In genomic region chr7:124258419-124258818, GRCm38 (mm10) we compare ENCODE assay signal across 21 mouse cellular contexts.
DNase-seq lines count a peak whose midpoint lies in the region; ATAC-seq and TF ChIP-seq lines count a peak whose summit lies in the region.
"Had no signal": no experiment of that assay in that cellular context is flagged by ENCODE, and none has a peak within 500 bp of the region (broad histone marks: within the 10 kb centered on the region; RNA-seq: fewer than 3 reads in every experiment).

No protein-coding gene starts in this region.

- TF ChIP-seq CTCF in hindbrain, postnatal 0 days (IDR thresholded peaks at IDR 0.05; ENCODE audit: low read depth), result no peak
- TF ChIP-seq CTCF in lung, postnatal 0 days (IDR thresholded peaks at IDR 0.05), result no peak
- TF ChIP-seq CTCF in cerebellum, adult 2 months (IDR thresholded peaks at IDR 0.05; ENCODE audit: borderline replicate concordance, insufficient read depth, low read depth, low read length), result no peak

- H3K9ac ChIP-seq in hindbrain, embryonic 11.5 days (ENCODE audit: low read depth, low read length), result no peak overlapping the region
- no peak overlapping the region for H3K9ac ChIP-seq in hindbrain, postnatal 0 days (replicated peaks; ENCODE audit: low read length)
- H3K9ac ChIP-seq in lung, postnatal 0 days (replicated peaks; ENCODE audit: low read depth), result no peak overlapping the region
- no peak overlapping the region for H3K9ac ChIP-seq in intestine, embryonic 15.5 days
- H3K9ac ChIP-seq: hindbrain, embryonic 12.5 days; lung, embryonic 15.5 days; midbrain, embryonic 15.5 days had no signal

- peak; percentile 9 for DNase-seq in embryo, embryonic 11 days
- DNase-seq in embryo, embryonic 9.5 days (ENCODE audit: extremely low spot score), result no peak
- DNase-seq in hindbrain, embryonic 11.5 days (ENCODE audit: low spot score), result peak; percentile 12
- no peak for DNase-seq in hindbrain, postnatal 0 days (ENCODE audit: low spot score)
- DNase-seq in lung, postnatal 0 days (ENCODE audit: low spot score), result peak; percentile 9
- no peak for DNase-seq in lung, postnatal 25 days (ENCODE audit: low spot score)
- no peak for DNase-seq in cerebellum, adult 2 months
- DNase-seq: adrenal gland, adult 8-10 months; cerebellum, adult 9-10 months; kidney, postnatal 25 days; right cerebral cortex, postnatal 25 days; thymus, postnatal 4 days had no signal

- H3K9me3 ChIP-seq in hindbrain, embryonic 11.5 days (ENCODE audit: control insufficient read depth, low read length), result no peaks in the 10 kb centered on the region
- H3K9me3 ChIP-seq in hindbrain, postnatal 0 days (ENCODE audit: low read length), result no peaks in the 10 kb centered on the region
- H3K9me3 ChIP-seq in lung, postnatal 0 days (ENCODE audit: low read length), result no peaks in the 10 kb centered on the region
- H3K9me3 ChIP-seq in intestine, embryonic 15.5 days, result no peaks in the 10 kb centered on the region
- H3K9me3 ChIP-seq: forebrain, embryonic 10.5 days; hindbrain, embryonic 12.5 days; lung, embryonic 15.5 days; midbrain, embryonic 15.5 days had no signal

- no peak for ATAC-seq in hindbrain, embryonic 11.5 days (ENCODE audit: low FRiP score)
- ATAC-seq in hindbrain, postnatal 0 days, result no peak
- no peak for ATAC-seq in lung, postnatal 0 days
- no peak for ATAC-seq in intestine, embryonic 15.5 days
- ATAC-seq: CD4-positive, CD25-positive, alpha-beta regulatory T cell, adult 4 months; midbrain, embryonic 15.5 days; Patski had no signal

- TF ChIP-seq POLR2A in cerebellum, adult 2 months (IDR thresholded peaks at IDR 0.05; ENCODE audit: borderline replicate concordance, insufficient read depth, low read length), result no peak

- no peaks in the 10 kb centered on the region for H3K27me3 ChIP-seq in hindbrain, embryonic 11.5 days (ENCODE audit: control insufficient read depth, insufficient read depth, low read length)
- H3K27me3 ChIP-seq in hindbrain, postnatal 0 days (ENCODE audit: insufficient read depth, low read length), result no peaks in the 10 kb centered on the region
- H3K27me3 ChIP-seq in lung, postnatal 0 days (replicated peaks; ENCODE audit: insufficient read depth, low read length), result no peaks in the 10 kb centered on the region
- no peaks in the 10 kb centered on the region for H3K27me3 ChIP-seq in intestine, embryonic 15.5 days (replicated peaks)
- no peaks in the 10 kb centered on the region for H3K27me3 ChIP-seq in cerebellum, adult 2 months (ENCODE audit: control insufficient read depth, insufficient read depth, low read length)
- H3K27me3 ChIP-seq: hindbrain, embryonic 12.5 days; lung, embryonic 15.5 days; midbrain, embryonic 15.5 days; Patski had no signal

- no peak for TF ChIP-seq EP300 in lung, postnatal 0 days (IDR thresholded peaks at IDR 0.05)

- no peaks in the 10 kb centered on the region for H3K36me3 ChIP-seq in hindbrain, embryonic 11.5 days (ENCODE audit: control insufficient read depth, insufficient read depth, low read length)
- H3K36me3 ChIP-seq in hindbrain, postnatal 0 days (ENCODE audit: insufficient read depth, low read length), result no peaks in the 10 kb centered on the region
- no peaks in the 10 kb centered on the region for H3K36me3 ChIP-seq in lung, postnatal 0 days (ENCODE audit: insufficient read depth, low read length)
- H3K36me3 ChIP-seq in intestine, embryonic 15.5 days, result no peaks in the 10 kb centered on the region
- H3K36me3 ChIP-seq: forebrain, embryonic 10.5 days; hindbrain, embryonic 12.5 days; lung, embryonic 15.5 days; midbrain, embryonic 15.5 days had no signal

- H3K4me2 ChIP-seq in hindbrain, embryonic 11.5 days (replicated peaks; ENCODE audit: low read depth, low read length), result no peak overlapping the region
- no peak overlapping the region for H3K4me2 ChIP-seq in hindbrain, postnatal 0 days (ENCODE audit: low read depth, low read length)
- H3K4me2 ChIP-seq in lung, postnatal 0 days (replicated peaks; ENCODE audit: low read depth, low read length), result no peak overlapping the region
- H3K4me2 ChIP-seq in intestine, embryonic 15.5 days (replicated peaks), result no peak overlapping the region
- H3K4me2 ChIP-seq: hindbrain, embryonic 12.5 days; liver, embryonic 11.5 days; lung, embryonic 15.5 days; midbrain, embryonic 15.5 days had no signal

- H3K27ac ChIP-seq in hindbrain, embryonic 11.5 days (ENCODE audit: low read depth, low read length), result no peak overlapping the region
- H3K27ac ChIP-seq in hindbrain, postnatal 0 days, result no peak overlapping the region
- no peak overlapping the region for H3K27ac ChIP-seq in lung, postnatal 0 days (ENCODE audit: low read length)
- no peak overlapping the region for H3K27ac ChIP-seq in intestine, embryonic 15.5 days
- no peak overlapping the region for H3K27ac ChIP-seq in cerebellum, adult 2 months (ENCODE audit: insufficient read depth, low read length)
- H3K27ac ChIP-seq: forebrain, embryonic 10.5 days; hindbrain, embryonic 12.5 days; left cerebral cortex, adult 2 months; lung, embryonic 15.5 days; midbrain, embryonic 15.5 days had no signal

- H3K4me1 ChIP-seq in hindbrain, embryonic 11.5 days (replicated peaks; ENCODE audit: control insufficient read depth, insufficient read depth, low read length), result no peaks in the 10 kb centered on the region
- no peaks in the 10 kb centered on the region for H3K4me1 ChIP-seq in hindbrain, postnatal 0 days (ENCODE audit: insufficient read depth, low read length)
- H3K4me1 ChIP-seq in lung, postnatal 0 days (ENCODE audit: insufficient read depth, low read depth, low read length), result no peaks in the 10 kb centered on the region
- H3K4me1 ChIP-seq in intestine, embryonic 15.5 days (replicated peaks), result no peaks in the 10 kb centered on the region
- H3K4me1 ChIP-seq in cerebellum, adult 2 months (ENCODE audit: control insufficient read depth, insufficient read depth, low read length), result no peaks in the 10 kb centered on the region
- H3K4me1 ChIP-seq: lung, embryonic 15.5 days; midbrain, embryonic 15.5 days had no signal

- H3K4me3 ChIP-seq in hindbrain, embryonic 11.5 days (ENCODE audit: low read depth, low read length), result no peak overlapping the region
- no peak overlapping the region for H3K4me3 ChIP-seq in hindbrain, postnatal 0 days (ENCODE audit: low read length)
- no peak overlapping the region for H3K4me3 ChIP-seq in lung, postnatal 0 days (ENCODE audit: low read depth, low read length)
- H3K4me3 ChIP-seq in intestine, embryonic 15.5 days (replicated peaks), result no peak overlapping the region
- H3K4me3 ChIP-seq in cerebellum, adult 2 months (replicated peaks; ENCODE audit: insufficient read depth, low read depth, low read length), result no peak overlapping the region
- H3K4me3 ChIP-seq: forebrain, embryonic 10.5 days; hindbrain, embryonic 12.5 days; left cerebral cortex, adult 2 months; lung, embryonic 15.5 days; midbrain, embryonic 15.5 days had no signal

- 57% methylated on average over 3 of the region's 3 CpGs for WGBS in hindbrain, embryonic 11.5 days
- WGBS in hindbrain, postnatal 0 days, result 49% methylated on average over 3 of the region's 3 CpGs
- 46% methylated on average over 3 of the region's 3 CpGs for WGBS in lung, postnatal 0 days
- WGBS in intestine, embryonic 15.5 days, result 77% methylated on average over 3 of the region's 3 CpGs
- WGBS in cerebellum, adult 2 months, result 66% methylated on average over 3 of the region's 3 CpGs

Comparison
In these comparisons a context has a peak if more than half of its experiments do, and no peak if none do; other contexts are left out.
1. DNase-seq: peak in embryo, embryonic 11 days (single experiment), hindbrain, embryonic 11.5 days (single experiment) and lung, postnatal 0 days (single experiment); none in embryo, embryonic 9.5 days (single experiment), hindbrain, postnatal 0 days (single experiment), lung, postnatal 25 days (single experiment) and cerebellum, adult 2 months (0 of 2).